Mouse (Mus musculus) forebrain, embryonic 12.5 days (tissue): Measurements from ENCODE around the gene Fchsd2. TPM values are rescaled to one million over a fixed set of nuclear protein-coding genes. Genes with fewer than 3 reads are reported as not detected.

ENCODE experiments used
- ATAC-seq: fragments of 200-750 bp; cut with Nextera tagmentation; 2 replicates; pipeline ENCODE4 v1.8.0; 2017; ENCODE audit warnings: moderate TSS enrichment; ENCODE audit not compliant: low FRiP score
- H3K27ac ChIP-seq: fragments of 300-500 bp; sonication (generic); 2 replicates; pipeline ENCODE4 v1.5.1; 2016; ENCODE audit warnings: mild to moderate bottlenecking
- H3K27me3 ChIP-seq: fragments of 300-500 bp; sonication (generic); 2 replicates; pipeline ENCODE4 v1.6.1; 2016; ENCODE audit warnings: mild to moderate bottlenecking
- H3K36me3 ChIP-seq: fragments of 300-500 bp; sonication (generic); replicated peaks from 2 replicates; pipeline ENCODE4 v1.6.1; 2016; ENCODE audit warnings: mild to moderate bottlenecking
- H3K4me1 ChIP-seq: fragments of 300-500 bp; sonication (generic); 2 replicates; pipeline ENCODE4 v1.6.1; 2016
- H3K4me2 ChIP-seq: fragments of 300-500 bp; sonication (generic); 2 replicates; pipeline ENCODE4 v1.6.1; 2016; ENCODE audit warnings: mild to moderate bottlenecking, moderate library complexity
- H3K4me3 ChIP-seq: fragments of 300-500 bp; sonication (generic); replicated peaks from 2 replicates; pipeline ENCODE4 v1.5.1; 2016; ENCODE audit warnings: mild to moderate bottlenecking
- H3K9ac ChIP-seq: fragments of 300-500 bp; sonication (generic); 2 replicates; pipeline ENCODE4 v1.6.1; 2016; ENCODE audit warnings: mild to moderate bottlenecking
- H3K9me3 ChIP-seq: fragments of 300-500 bp; sonication (generic); 2 replicates; pipeline ENCODE4 v1.6.1; 2016
- WGBS: fragments of 180-500 bp; shearing (Covaris S2); methylation state at CpG from one replicate; pipeline ENCODE4 v1.1.7; 2016; 5-methylcytosine and 5-hydroxymethylcytosine counted together
- polyA plus RNA-seq: library from polyadenylated mRNA; unstranded; fragments of >200 nt; fragmentation: Nextera tagmentation; extraction: Ambion mirVana; gene quantifications from 2 replicates; pipeline ENCODE4 v1.2.1, GENCODE M21; 2016

Gene Fchsd2
- polyA plus RNA-seq, 1 experiment from 2014 or later, result 37.5 TPM

DNA sequence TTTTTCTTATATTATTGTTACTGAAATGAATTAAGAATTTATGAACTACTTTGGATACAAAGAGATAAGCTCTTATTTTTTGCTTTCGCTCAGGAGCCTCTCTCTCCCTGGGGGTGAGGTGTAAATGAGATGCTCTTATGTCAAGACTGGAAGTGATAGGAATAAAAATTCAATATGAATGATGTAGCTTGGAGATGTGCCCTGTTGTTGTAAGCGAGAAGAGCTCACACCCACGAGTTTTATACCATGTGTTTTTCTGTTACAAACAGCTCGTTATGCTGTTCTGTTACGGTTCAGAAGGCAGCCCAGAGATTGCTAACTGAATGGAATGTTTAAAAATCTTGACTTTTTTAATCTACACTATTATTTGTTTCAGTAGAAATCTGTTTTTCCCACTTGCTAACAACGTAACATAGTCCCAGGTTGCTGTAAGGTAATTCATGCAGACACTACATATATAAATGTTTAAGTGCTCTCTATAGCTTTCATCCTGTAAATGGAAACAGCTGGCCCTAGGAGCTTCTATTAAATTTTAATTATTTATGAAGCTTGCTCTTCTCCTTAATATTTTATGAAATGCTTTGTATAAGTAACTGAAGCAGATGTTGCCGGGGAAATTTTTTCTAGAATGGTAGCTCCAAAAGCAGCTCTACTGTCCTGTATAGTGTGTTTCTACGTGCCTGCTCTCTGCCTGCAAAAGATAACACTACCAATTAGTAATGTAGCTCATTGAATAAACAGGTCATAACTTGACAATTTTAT, 144.2 kb downstream of the Fchsd2 start:
- no peak for ATAC-seq
- H3K27me3 ChIP-seq, result no peaks in the 10 kb centered on the region
- no peaks in the 10 kb centered on the region for H3K4me1 ChIP-seq
- no peak overlapping the region for H3K9ac ChIP-seq
- 65% methylated on average over 8 of the region's 8 CpGs for WGBS
- no peak overlapping the region for H3K4me2 ChIP-seq
- H3K4me3 ChIP-seq, result no peak overlapping the region
- no peaks in the 10 kb centered on the region for H3K9me3 ChIP-seq
- H3K36me3 ChIP-seq, result peaks cover 7% of the 10 kb centered on the region; the same call in 1 of the 2 replicates
- H3K27ac ChIP-seq, result no peak overlapping the region

DNA sequence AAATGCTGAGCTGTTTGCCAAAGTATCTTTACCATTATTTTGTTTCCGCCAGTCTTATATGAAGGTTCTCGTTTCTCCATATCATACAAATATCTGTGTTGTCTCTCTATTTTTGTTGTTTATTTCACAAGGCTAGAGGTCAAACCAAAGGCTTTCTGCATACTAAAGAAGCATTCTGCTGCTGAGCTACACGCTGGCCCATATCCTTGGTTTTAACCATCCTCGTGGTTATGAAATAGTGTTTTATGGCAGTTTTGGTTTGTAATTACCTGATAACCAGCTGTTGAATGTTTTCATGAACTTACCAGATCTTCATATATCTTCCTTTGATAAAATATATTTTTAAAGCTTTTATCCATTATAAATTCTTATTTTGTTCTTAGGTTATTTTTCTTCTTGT, 156.1 kb downstream of the Fchsd2 start:
- no peak overlapping the region for H3K4me3 ChIP-seq
- H3K9ac ChIP-seq, result no peak overlapping the region
- no peaks in the 10 kb centered on the region for H3K27me3 ChIP-seq
- no peaks in the 10 kb centered on the region for H3K9me3 ChIP-seq
- no peak for ATAC-seq
- H3K36me3 ChIP-seq, result peaks cover 23% of the 10 kb centered on the region
- H3K4me1 ChIP-seq, result no peaks in the 10 kb centered on the region
- no peak overlapping the region for H3K4me2 ChIP-seq
- no peak overlapping the region for H3K27ac ChIP-seq
- 94% methylated on average over 4 of the region's 4 CpGs for WGBS

DNA sequence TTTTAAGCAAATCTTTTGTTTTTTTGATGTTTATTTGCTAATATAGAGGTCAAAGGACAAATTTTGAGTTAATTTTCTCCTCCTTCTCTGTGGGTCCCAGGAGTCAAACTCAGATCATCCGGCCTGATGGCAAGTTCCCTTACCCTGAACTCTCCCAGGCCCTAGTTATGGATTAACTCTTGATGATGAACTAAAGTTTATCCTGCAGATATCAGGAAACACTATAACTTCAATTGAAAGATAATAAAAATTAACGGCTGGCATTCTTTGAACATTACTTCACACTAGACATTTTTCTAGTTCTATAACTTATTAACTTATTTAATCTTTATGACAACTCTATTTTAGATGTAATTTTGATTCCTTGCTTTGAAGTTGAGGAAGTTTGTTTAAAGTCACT, 156.5 kb downstream of the Fchsd2 start:
- Histone ChIP-seq H3K4me2 (no peak overlapping the region), H3K4me1 (no peaks in the 10 kb centered on the region), H3K27ac (no peak overlapping the region), H3K27me3 (no peaks in the 10 kb centered on the region), H3K4me3 (no peak overlapping the region), H3K36me3 (peaks cover 23% of the 10 kb centered on the region), H3K9ac (no peak overlapping the region), H3K9me3 (no peaks in the 10 kb centered on the region)
- no peak for ATAC-seq
- 86% methylated on average over 2 of the region's 2 CpGs for WGBS

DNA sequence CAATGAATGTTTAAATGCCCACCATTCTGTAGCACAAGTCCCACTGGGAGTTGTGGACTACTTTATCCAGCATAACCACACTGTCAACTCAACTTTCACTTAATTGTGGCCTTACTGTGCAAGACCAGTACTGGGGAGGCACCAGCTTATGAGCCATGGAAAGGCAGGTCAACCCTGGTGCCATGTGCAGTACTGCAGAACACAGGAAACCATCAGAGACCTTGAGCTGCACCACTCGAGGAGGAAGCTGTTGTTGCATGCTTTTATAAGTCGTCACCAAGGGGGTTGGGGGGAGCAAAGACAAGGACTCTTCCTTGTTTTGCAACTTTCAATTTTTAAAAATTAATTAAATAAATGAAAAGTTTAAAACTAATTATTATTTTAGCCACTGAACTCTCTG, 160.4 kb downstream of the Fchsd2 start:
- Histone ChIP-seq H3K4me2 (no peak overlapping the region), H3K36me3 (peaks cover 31% of the 10 kb centered on the region)

DNA sequence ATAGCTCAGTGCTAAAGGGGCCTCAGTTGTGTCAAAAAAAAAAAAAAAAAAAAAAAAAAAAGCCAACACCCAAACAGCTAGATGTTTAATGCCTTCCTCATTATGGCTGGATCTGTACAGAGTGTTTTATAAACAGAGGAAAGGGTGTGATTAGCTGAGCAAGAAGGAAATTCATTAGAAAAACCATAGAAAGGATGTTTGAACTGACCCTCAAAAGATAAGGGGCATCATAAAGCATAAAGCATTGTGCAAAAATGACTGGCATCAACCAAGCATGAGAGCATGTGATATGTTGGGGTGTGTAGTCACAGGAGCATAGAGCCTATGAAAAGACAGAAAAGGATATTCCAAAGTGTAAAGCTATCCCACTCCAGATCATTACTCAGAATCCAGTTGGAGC, 165.8 kb downstream of the Fchsd2 start:
- Histone ChIP-seq H3K9ac (no peak overlapping the region), H3K27me3 (no peaks in the 10 kb centered on the region), H3K27ac (no peak overlapping the region), H3K4me3 (no peak overlapping the region), H3K4me2 (no peak overlapping the region), H3K4me1 (no peaks in the 10 kb centered on the region), H3K9me3 (no peaks in the 10 kb centered on the region), H3K36me3 (peaks cover 35% of the 10 kb centered on the region)
- ATAC-seq, result no peak

More for the DNA sequence above, 160.4 kb downstream of the Fchsd2 start:
- H3K4me3 ChIP-seq, result no peak overlapping the region
- no peaks in the 10 kb centered on the region for H3K27me3 ChIP-seq
- 79% methylated on average over 2 of the region's 2 CpGs for WGBS
- no peak overlapping the region for H3K9ac ChIP-seq
- no peaks in the 10 kb centered on the region for H3K9me3 ChIP-seq
- no peak overlapping the region for H3K27ac ChIP-seq
- no peaks in the 10 kb centered on the region for H3K4me1 ChIP-seq
- no peak for ATAC-seq

DNA sequence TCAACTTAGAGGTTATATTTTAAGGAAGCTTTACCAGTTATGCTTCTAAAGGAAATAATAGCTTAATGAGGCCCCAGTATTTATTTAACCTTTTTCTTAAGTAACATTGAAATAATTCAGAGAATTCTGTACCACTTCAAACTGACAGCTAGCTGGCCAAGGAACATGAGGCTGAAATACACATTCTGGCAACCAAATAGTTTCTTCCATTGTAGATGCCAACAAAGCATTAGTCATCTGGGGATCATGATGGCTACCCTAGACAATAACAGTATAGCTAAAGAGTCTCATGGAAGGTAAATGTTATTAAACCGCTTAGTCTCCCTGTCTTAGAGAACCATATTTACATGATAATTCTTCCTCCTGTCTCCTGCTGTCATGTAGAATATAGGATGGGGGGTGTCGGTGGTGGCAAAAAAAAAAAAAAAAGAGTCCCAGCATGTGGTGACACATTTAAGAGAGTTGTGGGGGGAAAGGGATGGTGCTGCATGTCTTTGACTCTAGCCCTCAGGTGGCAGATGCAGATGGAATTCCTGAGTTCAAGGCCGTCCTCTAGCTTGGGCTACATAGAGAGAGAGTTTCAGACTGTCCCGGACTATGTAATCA, 169.4 kb downstream of the Fchsd2 start:
- H3K36me3 ChIP-seq, result peaks cover 25% of the 10 kb centered on the region
- H3K9me3 ChIP-seq, result no peaks in the 10 kb centered on the region
- H3K9ac ChIP-seq, result no peak overlapping the region
- no peaks in the 10 kb centered on the region for H3K4me1 ChIP-seq
- ATAC-seq, result no peak
- no peak overlapping the region for H3K4me2 ChIP-seq
- WGBS, result 81% methylated on average over 4 of the region's 4 CpGs
- H3K27me3 ChIP-seq, result no peaks in the 10 kb centered on the region
- no peak overlapping the region for H3K4me3 ChIP-seq
- no peak overlapping the region for H3K27ac ChIP-seq

DNA sequence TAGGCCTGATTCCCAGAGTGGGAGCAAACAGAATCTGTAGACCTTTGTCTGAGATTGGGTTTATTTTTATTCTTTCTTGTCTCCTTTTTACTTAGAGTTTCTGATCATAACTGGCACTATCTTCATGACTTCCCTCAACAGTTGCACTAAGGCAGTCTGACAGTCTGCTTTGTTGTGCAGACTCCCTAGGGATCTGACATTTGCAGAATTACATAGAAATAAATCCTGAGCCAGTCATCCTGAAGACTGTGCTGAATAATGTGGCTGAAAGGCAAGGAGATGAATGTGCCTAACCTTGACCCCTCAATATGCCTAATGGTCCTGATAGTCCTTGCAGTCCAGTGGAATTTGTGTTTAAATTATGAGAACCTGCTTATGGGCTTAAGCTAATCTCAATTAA, 170.8 kb downstream of the Fchsd2 start:
- H3K9me3 ChIP-seq, result no peaks in the 10 kb centered on the region
- H3K9ac ChIP-seq, result no peak overlapping the region
- no peak for ATAC-seq
- H3K4me3 ChIP-seq, result no peak overlapping the region
- H3K27ac ChIP-seq, result no peak overlapping the region
- H3K27me3 ChIP-seq, result no peaks in the 10 kb centered on the region
- H3K36me3 ChIP-seq, result peaks cover 25% of the 10 kb centered on the region
- no peaks in the 10 kb centered on the region for H3K4me1 ChIP-seq
- no peak overlapping the region for H3K4me2 ChIP-seq

DNA sequence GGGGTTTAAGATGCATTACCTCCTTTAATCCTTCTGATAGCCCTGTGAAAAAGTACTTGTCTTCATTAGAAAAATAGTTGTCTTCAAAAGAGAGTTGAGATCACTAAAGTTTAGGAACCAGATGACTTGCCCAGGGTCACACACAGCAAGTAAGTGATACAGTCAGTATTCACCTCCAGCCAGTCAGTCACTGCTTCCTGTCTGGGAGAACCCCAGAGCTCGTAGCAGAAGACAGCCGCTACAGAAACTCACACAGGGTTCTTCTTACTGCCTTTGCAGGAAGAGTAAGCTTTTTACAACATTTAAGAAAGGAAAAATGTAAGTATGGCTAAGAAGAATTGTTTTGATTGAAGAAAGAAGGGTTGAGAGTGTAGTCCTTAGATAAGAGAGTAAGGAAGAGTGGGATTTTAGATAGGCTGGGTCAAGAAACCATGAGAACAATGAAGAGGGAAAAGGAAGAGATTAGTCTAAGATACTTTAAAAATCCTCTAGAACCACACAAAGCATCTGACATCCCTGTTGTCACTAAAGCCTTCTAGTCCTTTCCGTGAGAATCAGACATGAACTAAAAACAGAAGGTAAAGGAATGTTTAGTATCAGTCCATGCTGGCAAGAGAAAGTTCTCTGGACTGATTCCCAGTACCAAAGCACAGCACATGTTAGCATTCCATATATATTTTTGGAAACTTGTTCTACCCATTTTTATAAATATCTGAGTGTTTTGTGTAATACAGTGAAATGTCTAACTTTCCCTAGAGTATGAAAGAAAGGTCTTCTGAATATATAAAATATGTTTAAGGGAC, 175.0 kb downstream of the Fchsd2 start:
- Histone ChIP-seq H3K9ac (no peak overlapping the region), H3K9me3 (no peaks in the 10 kb centered on the region), H3K27ac (no peak overlapping the region), H3K27me3 (no peaks in the 10 kb centered on the region), H3K4me2 (no peak overlapping the region), H3K36me3 (peaks cover 14% of the 10 kb centered on the region), H3K4me1 (no peaks in the 10 kb centered on the region), H3K4me3 (no peak overlapping the region)
- ATAC-seq, result no peak
- 87% methylated on average over 3 of the region's 3 CpGs for WGBS

DNA sequence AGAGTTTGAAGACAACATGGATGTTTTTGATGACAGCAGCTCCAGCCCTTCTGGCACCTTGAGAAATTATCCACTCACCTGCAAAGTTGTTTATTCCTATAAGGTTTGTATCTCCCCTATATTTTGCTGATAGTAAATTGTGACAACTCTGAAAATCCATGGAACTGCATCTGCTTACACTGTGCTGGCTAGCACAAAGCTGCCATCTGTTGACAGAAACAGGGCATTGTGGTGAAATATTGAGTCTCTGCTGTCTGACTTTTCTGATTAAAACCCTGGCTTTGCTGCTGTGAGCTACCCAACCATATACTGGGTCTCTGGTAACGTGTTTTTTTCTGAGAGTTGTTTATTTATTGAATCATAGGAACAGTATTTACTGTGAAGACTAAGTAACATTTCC, 178.9 kb downstream of the Fchsd2 start:
- 78% methylated on average over 1 of the region's 1 CpGs for WGBS
- no peak overlapping the region for H3K4me2 ChIP-seq
- H3K9me3 ChIP-seq, result no peaks in the 10 kb centered on the region
- H3K4me3 ChIP-seq, result no peak overlapping the region
- no peak for ATAC-seq
- no peak overlapping the region for H3K27ac ChIP-seq
- no peaks in the 10 kb centered on the region for H3K4me1 ChIP-seq
- H3K36me3 ChIP-seq, result peaks cover 25% of the 10 kb centered on the region
- H3K27me3 ChIP-seq, result no peaks in the 10 kb centered on the region
- no peak overlapping the region for H3K9ac ChIP-seq

DNA sequence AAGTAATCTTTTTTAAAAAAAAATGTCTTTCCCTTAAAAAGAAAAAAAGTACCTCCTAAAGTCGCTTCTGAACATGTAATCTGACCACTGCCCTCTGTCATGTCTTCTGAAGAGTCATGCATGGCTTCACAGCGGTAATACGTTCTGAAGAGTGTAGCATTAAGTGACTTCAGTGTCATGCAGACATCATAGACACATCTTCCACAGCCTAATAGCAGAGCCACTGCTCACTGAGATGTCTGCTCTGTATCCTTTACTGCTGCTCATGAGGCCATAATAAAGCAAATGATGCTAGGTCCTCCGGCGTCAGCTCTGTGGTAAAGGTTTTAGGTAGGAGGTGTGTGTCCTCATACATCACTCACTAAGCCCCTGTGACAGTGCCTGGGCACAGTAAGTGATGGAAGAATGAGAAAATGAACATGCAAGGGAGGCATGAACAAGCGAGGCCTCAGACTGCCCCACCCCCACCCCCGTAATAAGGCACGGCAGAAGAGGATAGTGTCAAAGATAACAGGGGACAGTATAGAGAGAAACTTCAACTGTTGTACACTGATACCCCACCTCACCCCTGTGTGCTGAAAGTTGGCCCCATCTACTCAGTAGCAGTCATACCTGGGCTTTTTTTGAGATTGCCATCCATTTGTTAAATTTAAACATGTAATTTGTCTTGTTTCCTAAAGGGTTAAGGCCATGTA, 179.9 kb downstream of the Fchsd2 start:
- Histone ChIP-seq H3K9ac (no peak overlapping the region), H3K36me3 (peaks cover 35% of the 10 kb centered on the region)
- no peak for ATAC-seq

DNA sequence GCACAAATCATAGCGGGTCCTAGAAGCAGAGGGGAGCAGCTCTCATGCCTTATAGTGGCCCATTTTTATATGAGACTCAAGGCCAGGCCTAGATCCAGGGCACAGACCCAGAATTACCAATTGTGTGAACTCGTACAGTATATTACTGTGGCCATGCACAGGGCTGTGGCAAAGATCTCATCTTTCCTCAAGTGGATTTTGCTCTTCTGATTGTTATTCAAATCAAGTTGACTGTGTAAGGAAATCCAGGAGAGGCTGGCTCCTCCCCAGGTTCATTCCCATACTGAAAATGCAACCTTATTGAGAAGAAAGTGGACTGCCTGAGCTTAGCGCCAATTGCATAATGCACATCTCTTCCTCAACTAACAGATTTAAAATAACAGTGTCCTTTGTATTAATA, 190.1 kb downstream of the Fchsd2 start:
- Histone ChIP-seq H3K27me3 (no peaks in the 10 kb centered on the region), H3K9ac (no peak overlapping the region), H3K4me3 (no peak overlapping the region), H3K4me2 (no peak overlapping the region), H3K36me3 (peaks cover 63% of the 10 kb centered on the region), H3K9me3 (no peaks in the 10 kb centered on the region), H3K27ac (no peak overlapping the region), H3K4me1 (no peaks in the 10 kb centered on the region)
- WGBS, result 89% methylated on average over 3 of the region's 3 CpGs
- ATAC-seq, result no peak

More for the DNA sequence above, 179.9 kb downstream of the Fchsd2 start:
- Histone ChIP-seq H3K4me3 (no peak overlapping the region), H3K27ac (no peak overlapping the region), H3K4me2 (no peak overlapping the region), H3K9me3 (no peaks in the 10 kb centered on the region), H3K4me1 (no peaks in the 10 kb centered on the region), H3K27me3 (no peaks in the 10 kb centered on the region)
- WGBS, result 93% methylated on average over 8 of the region's 8 CpGs

DNA sequence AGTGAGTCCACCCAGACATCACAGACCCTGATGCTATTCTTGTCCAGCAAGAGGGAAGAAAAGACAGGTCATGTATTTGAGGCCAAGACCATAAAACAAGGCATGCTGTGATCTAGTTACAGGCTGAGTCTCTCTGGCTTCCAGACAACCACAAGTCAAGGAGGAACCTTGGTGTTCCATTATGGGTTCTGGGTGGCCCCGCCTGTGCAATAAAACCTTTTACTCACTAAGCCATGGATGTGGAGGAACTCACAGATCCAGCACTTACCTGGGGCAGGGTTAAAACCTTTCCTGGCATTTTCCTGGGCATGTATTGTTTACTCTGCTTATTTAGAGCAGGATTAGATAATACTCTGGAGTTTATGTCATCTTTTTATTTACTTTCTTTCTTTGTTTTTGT, 191.8 kb downstream of the Fchsd2 start:
- H3K36me3 ChIP-seq, result peaks cover 50% of the 10 kb centered on the region
- 91% methylated on average over 1 of the region's 1 CpGs for WGBS
- no peak overlapping the region for H3K4me2 ChIP-seq
- no peak for ATAC-seq
- no peaks in the 10 kb centered on the region for H3K9me3 ChIP-seq
- no peaks in the 10 kb centered on the region for H3K27me3 ChIP-seq
- no peak overlapping the region for H3K27ac ChIP-seq
- no peak overlapping the region for H3K4me3 ChIP-seq
- no peaks in the 10 kb centered on the region for H3K4me1 ChIP-seq
- H3K9ac ChIP-seq, result no peak overlapping the region
